Mouse (Mus musculus) small intestine, adult 2 months (tissue): ENCODE data around the gene Fam53b. TPM values are rescaled to one million over a fixed set of nuclear protein-coding genes. Genes with fewer than 3 reads are reported as not detected.
A peak's percentile ranks its signal among the peaks of the same experiment; 100 is the strongest.

Experiments
- H3K27ac ChIP-seq: fragments of 200-500 bp; 2 replicates; pipeline ENCODE4 v1.5.1; 2012; ENCODE audit warnings: low read depth, low read length, control low read depth, inconsistent platforms; ENCODE audit not compliant: insufficient read depth
- H3K27me3 ChIP-seq: fragments of 200-500 bp; 2 replicates; pipeline ENCODE4 v1.6.1; 2012; ENCODE audit warnings: mild to moderate bottlenecking, moderate library complexity, low read length, inconsistent platforms; ENCODE audit not compliant: control insufficient read depth, insufficient read depth
- H3K36me3 ChIP-seq: fragments of 200-500 bp; 2 replicates; pipeline ENCODE4 v1.6.1; 2012; ENCODE audit warnings: mild to moderate bottlenecking, low read length, control low read depth, inconsistent platforms; ENCODE audit not compliant: control insufficient read depth, insufficient read depth
- H3K4me1 ChIP-seq: fragments of 200-500 bp; 2 replicates; pipeline ENCODE4 v1.6.1; 2012; ENCODE audit warnings: low read length, inconsistent platforms, mixed read lengths; ENCODE audit not compliant: control insufficient read depth, insufficient read depth, insufficient read length
- H3K4me3 ChIP-seq: fragments of 200-500 bp; 2 replicates; pipeline ENCODE4 v1.5.1; 2012; ENCODE audit warnings: low read depth, mild to moderate bottlenecking, control low read depth, inconsistent platforms, low read length, moderate library complexity
- CTCF ChIP-seq: fragments of 200-500 bp; IDR thresholded peaks from 2 replicates; pipeline ENCODE4 v1.5.1; 2012; ENCODE audit warnings: low read depth, mild to moderate bottlenecking, control low read depth, inconsistent platforms, low read length, moderate library complexity, mixed read lengths; ENCODE audit not compliant: insufficient replicate concordance, insufficient read length; ENCODE audit errors: extremely low read depth
- POLR2A ChIP-seq: fragments of 200-500 bp; IDR thresholded peaks from 2 replicates; pipeline ENCODE4 v1.6.1; 2012; ENCODE audit warnings: low read depth, mild to moderate bottlenecking, control low read depth, inconsistent platforms, low read length, moderate library complexity
- WGBS: fragments of 180-500 bp; shearing (Covaris S2); methylation state at CpG from one replicate; pipeline ENCODE4 v1.1.7; 2018; 5-methylcytosine and 5-hydroxymethylcytosine counted together
- polyA plus RNA-seq: library from polyadenylated mRNA; depleted of rRNA; stranded (reverse); fragments of >200 nt; gene quantifications from 2 replicates; pipeline ENCODE4 v1.2.3, GENCODE M21; 2012

Fam53b gene
- polyA plus RNA-seq, 1 experiment = 55.7 TPM

DNA sequence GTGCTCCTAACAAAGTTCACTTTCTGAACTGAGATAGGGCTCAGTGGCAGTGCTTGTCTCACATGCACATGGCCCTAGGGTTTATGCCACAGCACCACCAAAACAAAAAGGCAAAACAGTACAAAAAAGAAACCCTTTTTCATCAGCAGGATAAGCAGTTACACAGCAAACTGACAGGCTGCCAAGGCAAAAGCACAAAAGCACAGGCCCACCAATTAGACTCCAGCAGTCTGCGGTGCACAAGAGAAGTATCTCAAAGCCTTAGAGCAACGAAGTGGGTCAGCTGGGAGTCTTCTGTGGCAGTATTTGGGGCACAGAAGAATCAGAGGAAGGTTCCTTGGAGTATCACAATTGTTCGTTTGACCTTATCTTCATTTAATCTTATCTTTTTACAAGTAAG, 7.0 kb upstream of the Fam53b start:
- H3K27ac ChIP-seq = no peak overlapping the region
- H3K27me3 ChIP-seq = no peaks in the 10 kb centered on the region
- TF ChIP-seq POLR2A (no peak), CTCF (no peak)
- no peak overlapping the region for H3K4me3 ChIP-seq
- H3K36me3 ChIP-seq = peaks cover 4% of the 10 kb centered on the region; the same call in 1 of the 2 replicates
- 62% methylated on average over 3 of the region's 3 CpGs for WGBS
- no peaks in the 10 kb centered on the region; the same call in 1 of the 2 replicates for H3K4me1 ChIP-seq

DNA sequence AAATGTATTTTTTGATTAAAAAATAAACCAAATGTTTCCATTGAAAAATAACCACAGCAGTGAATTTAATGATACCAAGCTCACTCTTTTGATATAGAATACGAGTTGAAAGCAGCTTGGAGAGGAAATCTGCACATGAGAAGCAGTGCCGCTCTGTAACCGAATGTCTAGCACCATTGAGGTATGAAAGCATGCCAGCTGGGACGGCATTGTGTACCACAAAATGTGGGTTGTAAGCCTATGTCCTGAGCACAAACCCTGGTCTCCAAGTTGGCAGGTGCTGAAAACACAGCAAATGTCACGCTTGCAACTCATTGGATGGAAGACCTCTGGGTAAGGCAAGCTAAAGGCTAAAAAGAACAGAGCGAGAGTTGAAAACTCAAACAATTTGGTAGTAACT, 3.4 kb upstream of the Fam53b start:
- H3K4me3 ChIP-seq = no peak overlapping the region
- 96% methylated on average over 6 of the region's 6 CpGs for WGBS
- H3K27me3 ChIP-seq = no peaks in the 10 kb centered on the region
- no peaks in the 10 kb centered on the region for H3K36me3 ChIP-seq
- H3K27ac ChIP-seq = no peak overlapping the region
- TF ChIP-seq CTCF = no peak
- TF ChIP-seq POLR2A = no peak
- peaks cover 3% of the 10 kb centered on the region for H3K4me1 ChIP-seq

DNA sequence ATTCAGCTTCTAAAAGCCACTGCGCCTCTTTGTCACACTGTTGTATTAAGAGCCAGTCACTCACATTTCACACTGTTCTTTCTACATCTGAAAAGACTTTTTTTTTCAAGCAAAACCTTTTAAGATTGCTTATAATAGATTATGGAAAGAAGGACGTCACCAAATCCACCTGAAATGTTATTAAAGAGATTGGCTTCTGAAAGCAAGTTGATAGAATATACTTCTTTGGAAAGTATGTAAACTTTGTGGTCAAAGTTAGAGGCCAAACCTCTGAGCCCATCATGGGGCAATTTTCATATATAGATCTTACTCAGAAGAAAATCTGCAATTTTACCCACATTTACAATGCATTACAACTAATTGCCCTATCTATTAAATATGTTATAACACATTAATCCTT, 2.8 kb upstream of the Fam53b start:
- Histone ChIP-seq H3K27me3 (no peaks in the 10 kb centered on the region), H3K36me3 (no peaks in the 10 kb centered on the region), H3K4me3 (no peak overlapping the region), H3K27ac (no peak overlapping the region), H3K4me1 (peaks cover 3% of the 10 kb centered on the region)
- no peak for TF ChIP-seq CTCF
- no peak for TF ChIP-seq POLR2A
- WGBS = 81% methylated on average over 2 of the region's 2 CpGs

DNA sequence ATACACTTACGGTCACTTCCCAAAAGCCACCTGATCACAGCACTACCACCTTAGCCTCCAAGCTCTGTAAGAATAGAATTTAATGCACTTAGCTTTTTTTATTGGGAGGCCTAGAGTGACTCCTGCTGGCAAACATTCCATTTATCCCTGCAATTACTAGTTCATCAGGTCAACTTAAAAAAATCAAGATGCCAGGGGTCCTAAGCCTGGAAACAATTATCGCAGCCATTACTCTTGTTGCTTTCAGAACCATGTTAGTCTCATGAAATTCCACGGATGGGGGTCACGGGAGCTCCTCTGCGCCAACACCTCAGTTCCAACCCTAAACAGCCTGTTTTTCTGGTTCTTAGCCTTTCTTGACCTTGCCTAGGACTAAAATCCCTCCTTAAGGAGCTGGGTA, 1.4 kb upstream of the Fam53b start:
- TF ChIP-seq CTCF = no peak
- no peak for TF ChIP-seq POLR2A
- H3K36me3 ChIP-seq = no peaks in the 10 kb centered on the region
- no peak overlapping the region for H3K4me3 ChIP-seq
- H3K27me3 ChIP-seq = no peaks in the 10 kb centered on the region
- 88% methylated on average over 5 of the region's 5 CpGs for WGBS
- H3K27ac ChIP-seq = no peak overlapping the region
- peaks cover 7% of the 10 kb centered on the region for H3K4me1 ChIP-seq

DNA sequence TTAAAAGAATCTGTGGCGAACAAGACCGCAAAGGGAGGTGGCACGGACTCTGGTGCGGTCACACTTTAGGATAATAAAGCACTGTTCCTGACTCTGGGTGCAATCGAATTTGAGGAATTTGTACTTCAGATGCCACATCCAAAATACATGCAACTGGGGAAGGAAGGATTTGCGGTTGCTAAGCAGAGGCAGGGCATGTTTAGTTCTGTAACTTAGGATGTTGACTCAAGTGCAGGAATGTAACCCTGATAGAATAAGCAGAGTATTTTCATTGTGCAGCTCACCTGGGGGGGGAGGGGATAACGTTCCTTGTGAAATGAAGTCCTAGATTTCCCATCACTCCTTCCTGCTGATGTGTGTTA, 384 bp upstream of the Fam53b start:
- Histone ChIP-seq H3K36me3 (no peaks in the 10 kb centered on the region), H3K4me3 (peak overlapping the region; percentile 81), H3K27me3 (no peaks in the 10 kb centered on the region), H3K4me1 (peaks cover 8% of the 10 kb centered on the region), H3K27ac (peak overlapping the region; percentile 99)
- TF ChIP-seq POLR2A (no peak), CTCF (no peak)
- WGBS = 1% methylated on average over 7 of the region's 7 CpGs

DNA sequence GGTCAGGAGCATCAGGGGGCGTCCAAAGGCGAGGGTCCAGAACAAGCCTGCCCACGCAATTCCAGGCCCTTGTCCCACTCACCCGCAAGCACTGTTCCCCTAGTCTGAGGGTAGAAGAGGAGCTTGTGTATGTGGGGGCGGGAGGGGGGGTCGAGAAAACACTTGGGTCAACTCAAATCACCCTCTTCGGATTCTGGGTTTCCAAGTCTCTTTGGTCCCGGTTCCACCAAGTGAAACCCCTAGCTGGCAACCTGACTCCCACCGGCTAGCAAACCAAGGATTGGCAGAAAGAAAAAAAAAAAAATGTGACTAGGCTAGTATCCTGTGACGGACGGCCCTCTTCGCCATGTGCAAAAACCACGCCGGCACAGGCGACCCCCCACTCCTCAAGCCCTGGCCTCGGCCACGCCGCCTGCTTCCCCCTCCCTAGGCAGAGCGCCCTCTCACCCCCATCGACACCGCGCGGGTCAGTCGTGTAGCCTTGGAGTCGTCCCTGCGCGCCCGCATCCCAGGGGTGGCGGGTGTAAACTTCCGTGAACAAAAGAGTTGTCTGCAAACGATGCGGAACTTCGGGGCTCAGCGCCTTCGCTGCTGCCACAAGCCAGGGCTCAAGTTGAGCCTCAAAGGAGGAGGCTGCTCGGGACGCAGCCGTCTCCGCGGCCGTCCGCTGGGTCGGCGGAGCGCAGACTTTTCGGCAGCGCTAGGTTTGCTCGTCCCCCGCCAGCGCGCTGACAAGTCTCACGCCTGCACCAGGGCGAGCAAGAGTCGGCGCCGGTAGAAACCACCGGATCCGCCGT, 869 bp downstream of the Fam53b start:
- Histone ChIP-seq H3K27me3 (no peaks in the 10 kb centered on the region), H3K4me1 (peaks cover 14% of the 10 kb centered on the region), H3K4me3 (peak overlapping the region; percentile 81), H3K36me3 (no peaks in the 10 kb centered on the region), H3K27ac (peak overlapping the region; percentile 99)
- TF ChIP-seq CTCF (no peak), POLR2A (no peak)
- under 1% methylated on average over 59 of the region's 59 CpGs for WGBS

DNA sequence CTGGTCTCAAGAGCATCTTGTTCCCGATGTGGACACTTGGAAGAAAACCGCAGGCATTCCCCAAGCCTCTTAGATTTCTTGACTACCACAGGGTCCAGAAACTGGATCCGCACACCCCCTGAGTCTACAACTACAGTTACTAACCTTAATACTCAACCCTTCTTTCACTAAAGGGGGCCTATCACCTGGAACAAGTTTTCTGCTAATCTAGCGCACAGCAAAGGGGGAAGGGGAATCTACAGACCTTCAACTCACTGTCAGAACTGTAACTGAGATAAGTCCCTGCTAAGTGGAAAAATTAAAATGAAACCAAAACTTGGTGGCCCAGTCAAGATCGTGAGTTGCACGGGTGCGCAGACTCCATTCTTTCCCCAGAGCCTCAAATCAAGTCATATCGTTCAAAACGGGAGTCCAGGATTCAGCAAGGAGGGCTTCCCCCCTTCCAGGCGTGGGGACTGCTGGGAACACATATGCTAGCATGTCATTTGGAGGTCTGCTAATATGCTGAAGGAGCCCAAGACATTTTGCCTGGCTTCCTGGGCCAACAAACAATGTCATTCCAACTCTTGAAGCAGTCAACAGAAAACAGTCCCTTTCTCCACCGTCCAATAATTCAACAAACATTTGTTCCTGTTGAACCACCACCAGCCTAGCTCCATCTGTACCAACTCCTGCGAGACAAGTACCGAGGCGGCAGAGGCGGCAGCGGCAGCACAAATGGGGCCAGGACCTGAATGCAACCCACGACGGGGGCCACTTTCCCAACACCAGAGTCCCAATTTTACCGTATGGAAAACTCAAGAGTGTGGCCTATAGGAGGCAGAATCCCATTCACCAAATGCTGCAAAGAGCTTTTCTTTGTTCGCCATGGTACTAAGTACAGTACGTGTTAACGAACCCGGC, 1.7 kb downstream of the Fam53b start:
- WGBS = 4% methylated on average over 23 of the region's 23 CpGs

More for the DNA sequence above, 1.7 kb downstream of the Fam53b start:
- peak overlapping the region; percentile 99 for H3K27ac ChIP-seq
- peak overlapping the region; percentile 81 for H3K4me3 ChIP-seq
- H3K27me3 ChIP-seq = no peaks in the 10 kb centered on the region
- TF ChIP-seq CTCF = no peak
- TF ChIP-seq POLR2A = peak; percentile 23
- peaks cover 16% of the 10 kb centered on the region for H3K4me1 ChIP-seq
- no peaks in the 10 kb centered on the region for H3K36me3 ChIP-seq
